Mouse (Mus musculus) mouse trophoblast stem cell (cell line): ENCODE measurements around the gene Vmn2r115.
"Not testable (repeated sequence)": the region's sequence is repeated elsewhere in the genome, so short reads cannot be mapped to it uniquely, and the experiment has no call there.

Experiments
- in situ Hi-C, 2 experiments: fragments of 300-500 bp; cut with MseI, MboI; formaldehyde crosslinking; loops; 2 replicates in 1 of 2; 3 replicates in 1 of 2; pipeline ENCODE4 v1.15.1; 2025

Vmn2r115 gene

GRCm38 (mm10) chr17:23343441-23343840 is at the start of gene Vmn2r115:
Gene Vmn2r115 (plus strand): TSS chr17:23343741.
- in situ Hi-C loops = not testable (repeated sequence)

- in situ Hi-C loops = not testable (repeated sequence)
Observed at GRCm38 (mm10) chr17:23312437-23312836, 31.1 kb upstream of the Vmn2r115 start, which contains the start of gene Vmn2r114. Gene Vmn2r114 (minus strand): TSS chr17:23312537.

GRCm38 (mm10) chr17:23330657-23331056 is 12.9 kb upstream of the Vmn2r115 start:
- in situ Hi-C loops = no loop called here

DNA sequence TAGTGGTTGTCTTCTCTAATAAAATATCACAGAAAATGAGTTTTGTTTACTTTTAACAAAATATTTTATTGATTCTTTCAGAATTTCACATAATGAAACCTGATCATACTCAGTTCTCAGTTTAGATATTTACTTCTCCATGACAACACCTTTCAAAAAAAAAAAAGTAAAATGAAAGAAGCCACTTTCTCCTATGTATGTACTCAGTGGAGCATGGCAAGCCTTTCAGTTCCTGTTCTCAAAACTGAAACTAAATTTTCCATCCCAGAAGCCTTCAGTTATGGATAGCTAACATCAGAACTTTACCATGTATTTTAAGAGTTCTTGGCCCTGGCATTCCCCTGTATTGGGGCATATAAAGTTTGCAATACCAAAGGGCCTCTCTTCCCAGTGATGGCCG is 8.1 kb downstream of the Vmn2r115 start:
- in situ Hi-C loops = no loop called here

- in situ Hi-C loops = not testable (repeated sequence)
Observed at GRCm38 (mm10) chr17:23384304-23384703, 40.8 kb downstream of the Vmn2r115 start, which contains the start of gene Vmn2r116. Gene Vmn2r116 (plus strand): TSS chr17:23384604.
